Mouse (Mus musculus) R1 (cell line): ENCODE results near the gene Nsun7.

Experiments
- DNase-seq: peaks from one replicate; pipeline ENCODE4 v3.0.0-alpha.2; 2018; ENCODE audit warnings: low read depth, low spot score

The Nsun7 gene

DNA sequence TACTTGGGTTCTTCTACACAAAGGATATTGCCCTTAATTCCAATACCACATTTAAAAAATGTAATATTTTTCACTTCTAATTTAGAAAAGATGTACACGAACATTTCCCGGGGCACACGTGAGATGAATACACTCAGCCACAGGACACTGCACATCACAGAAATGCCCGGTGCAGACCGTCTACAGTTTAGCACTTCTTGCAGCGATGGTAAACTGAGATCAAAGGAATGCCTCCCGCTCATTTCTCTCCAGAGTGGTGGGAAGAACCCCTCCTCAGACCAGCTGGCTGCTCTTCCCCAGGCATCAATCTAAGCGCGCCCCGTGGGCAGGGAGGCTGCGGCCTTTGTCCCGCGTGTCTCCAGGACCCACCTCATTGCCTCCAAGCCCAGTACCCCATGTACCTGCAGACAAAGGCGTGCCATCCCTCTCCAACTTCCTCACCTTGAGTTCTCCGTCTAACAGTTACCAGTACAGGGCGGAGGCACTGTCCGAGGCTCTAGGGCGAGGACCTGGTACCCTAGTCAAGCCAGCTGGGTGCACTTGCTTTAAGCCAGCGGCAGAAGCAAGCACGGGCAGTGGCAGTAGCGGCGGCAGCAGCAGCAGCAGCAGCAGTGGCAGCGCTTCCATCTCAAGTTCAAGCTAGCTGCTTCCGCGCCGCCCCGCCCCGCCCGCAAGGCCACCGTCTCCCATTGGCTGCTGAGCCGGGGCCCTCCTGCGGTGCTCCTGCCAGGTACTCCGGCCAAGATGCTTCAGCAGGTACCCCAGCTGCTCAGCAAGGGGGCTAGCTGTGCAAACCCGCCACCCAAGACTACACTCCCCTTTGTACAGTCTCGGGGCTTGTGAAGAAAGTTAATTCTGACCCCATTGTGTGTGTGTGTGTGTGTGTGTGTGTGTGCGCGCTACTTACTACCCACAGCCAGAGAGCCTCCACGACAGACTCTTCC, 77.6 kb downstream of the Nsun7 start:
- peak; percentile 64 for DNase-seq

DNA sequence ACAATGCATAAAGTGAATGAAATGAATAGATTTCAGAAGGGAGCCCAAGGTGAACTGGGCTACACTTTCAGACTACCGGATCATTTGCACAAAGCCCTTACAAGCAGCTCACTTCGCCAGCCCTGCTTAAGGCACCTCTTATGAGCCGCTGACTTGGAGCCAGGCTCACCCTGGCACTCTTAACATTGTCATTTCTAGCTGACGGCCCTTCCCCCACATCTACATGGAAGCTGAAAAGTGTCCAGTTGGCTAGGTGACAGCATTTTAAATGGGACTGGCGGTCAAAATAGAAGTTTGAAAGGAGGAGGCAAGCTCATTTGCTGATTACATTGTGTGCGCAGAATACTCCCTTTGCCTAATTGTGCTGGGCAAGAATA, 78.3 kb downstream of the Nsun7 start:
- DNase-seq, result no peak

DNA sequence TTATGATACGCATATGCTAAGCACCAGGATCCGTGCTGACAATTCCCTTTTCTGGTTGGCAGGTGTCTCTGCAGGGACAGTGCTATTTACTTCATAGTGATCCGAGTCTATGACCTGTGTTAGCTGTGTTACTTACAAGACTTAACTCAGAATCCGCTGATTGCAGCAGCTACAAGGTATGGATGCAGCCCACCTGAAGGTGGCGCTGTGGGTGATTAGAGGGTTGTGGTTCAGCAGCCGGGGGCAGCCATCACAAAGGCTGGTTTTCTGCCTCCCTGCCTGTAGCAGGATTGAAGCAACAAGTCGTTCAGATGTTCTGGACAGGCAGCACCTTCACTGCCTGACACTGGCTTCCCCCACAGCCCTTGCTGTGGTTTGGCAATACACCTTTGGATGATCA, 78.9 kb downstream of the Nsun7 start:
- peak; percentile 81 for DNase-seq

DNA sequence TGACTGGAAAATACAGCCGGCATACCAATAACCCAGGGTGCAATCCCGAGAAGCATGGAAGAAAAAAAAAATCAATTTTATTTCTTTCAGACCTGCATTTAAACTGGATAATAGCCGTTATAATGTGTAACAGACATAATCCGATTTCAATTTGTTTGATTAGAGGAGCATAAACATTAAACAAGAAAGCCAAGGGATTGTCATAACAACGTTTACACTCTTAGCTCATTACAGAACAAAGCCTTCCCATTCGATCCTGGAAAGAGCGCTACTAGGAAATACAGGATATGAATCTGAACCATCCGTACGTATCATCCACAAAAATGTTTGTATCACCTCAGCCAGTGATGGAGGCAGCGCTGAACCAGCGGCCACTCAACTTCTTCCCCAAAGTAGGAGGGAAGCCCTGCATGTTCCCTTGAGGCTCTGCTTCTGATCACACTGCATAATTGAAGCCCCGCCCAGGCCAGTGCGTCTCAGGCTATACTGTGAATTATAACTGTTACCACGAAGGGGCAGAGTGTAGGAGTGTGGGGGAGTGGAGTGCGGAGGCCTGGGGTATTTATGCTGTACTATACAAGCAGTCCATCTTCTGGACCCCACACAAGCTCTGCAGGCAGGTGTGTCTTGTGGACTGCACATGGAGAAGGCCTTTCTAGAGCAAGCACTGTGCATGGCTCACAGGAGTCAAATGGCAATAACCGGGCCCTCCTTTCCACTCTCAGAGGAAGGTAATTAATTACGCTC, 80.8 kb downstream of the Nsun7 start:
- no peak for DNase-seq

DNA sequence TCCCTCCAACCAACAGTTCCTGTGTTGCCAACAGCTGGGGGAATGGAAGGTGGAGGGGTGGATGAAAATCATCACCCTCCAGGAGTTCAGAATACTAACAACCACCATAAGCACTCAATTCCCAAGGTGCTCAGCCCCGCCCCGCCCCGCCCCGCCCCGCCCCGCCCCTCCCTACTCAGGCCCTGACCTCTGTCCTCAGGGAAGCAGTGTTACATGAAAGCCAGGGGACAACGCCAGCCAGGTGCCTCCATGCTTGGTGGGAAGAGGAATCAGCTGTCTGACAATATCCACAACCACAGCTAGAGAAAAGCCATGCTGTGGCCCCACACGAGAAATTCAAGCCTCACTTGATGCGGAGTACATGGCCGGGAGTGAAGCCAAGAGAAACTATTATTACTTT, 82.2 kb downstream of the Nsun7 start:
- DNase-seq, result peak; percentile 60

DNA sequence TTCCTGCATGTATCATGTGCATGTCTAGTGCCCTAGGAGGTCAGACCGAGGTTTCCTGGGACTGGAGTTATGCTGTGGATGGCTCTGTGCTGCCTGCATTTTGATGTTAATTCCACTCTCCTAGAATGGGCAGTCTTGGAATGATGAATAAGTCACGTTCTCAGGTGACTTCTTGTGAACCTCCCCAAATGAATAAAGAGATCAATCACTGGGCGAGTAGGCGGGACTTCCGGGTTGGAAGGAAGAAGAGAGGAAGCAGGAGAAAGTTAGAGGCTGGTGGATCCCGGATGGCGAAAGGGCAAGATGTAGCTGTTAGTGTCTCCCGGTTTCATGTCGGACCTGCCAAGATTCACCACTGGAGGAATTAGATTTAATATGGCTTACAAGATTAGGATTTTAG, 82.6 kb downstream of the Nsun7 start:
- peak; percentile 96 for DNase-seq

DNA sequence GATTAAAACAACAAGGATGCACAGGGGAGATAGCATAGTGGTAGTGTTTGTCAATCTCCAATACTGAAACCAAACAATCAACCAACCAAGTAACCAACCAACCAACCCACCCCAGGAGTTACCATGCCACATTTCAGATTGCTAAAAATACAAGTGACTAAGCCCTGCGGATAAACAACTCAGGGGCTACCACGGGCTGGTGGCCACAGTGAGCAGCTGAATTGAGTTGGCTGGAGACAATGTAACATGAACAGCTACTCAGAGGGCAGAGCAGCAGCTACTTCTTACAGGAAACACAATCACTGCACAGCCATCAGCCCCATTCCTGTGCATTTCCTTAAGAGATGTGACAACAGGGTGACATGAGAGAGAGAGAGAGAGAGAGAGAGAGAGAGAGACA, 84.5 kb downstream of the Nsun7 start:
- DNase-seq, result no peak

DNA sequence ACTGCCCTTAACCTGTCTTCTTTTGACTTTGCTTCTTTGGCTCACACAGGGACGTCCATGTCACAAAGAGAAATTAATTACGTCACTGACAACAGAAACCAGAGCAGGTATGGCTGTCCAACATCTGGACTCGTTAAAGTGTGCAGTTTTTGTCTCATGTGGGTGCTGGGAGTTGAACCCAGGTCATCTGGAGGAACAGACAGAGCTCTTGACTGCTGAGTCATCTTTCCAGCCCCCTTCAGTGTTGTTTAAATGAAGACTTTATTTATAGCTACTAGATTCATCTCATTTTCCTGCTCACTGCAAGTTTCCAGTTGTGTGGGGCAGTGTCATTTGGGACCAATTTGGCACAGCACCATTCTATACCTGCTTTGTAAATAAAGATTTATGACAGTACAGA, 85.4 kb downstream of the Nsun7 start:
- DNase-seq, result peak; percentile 39

DNA sequence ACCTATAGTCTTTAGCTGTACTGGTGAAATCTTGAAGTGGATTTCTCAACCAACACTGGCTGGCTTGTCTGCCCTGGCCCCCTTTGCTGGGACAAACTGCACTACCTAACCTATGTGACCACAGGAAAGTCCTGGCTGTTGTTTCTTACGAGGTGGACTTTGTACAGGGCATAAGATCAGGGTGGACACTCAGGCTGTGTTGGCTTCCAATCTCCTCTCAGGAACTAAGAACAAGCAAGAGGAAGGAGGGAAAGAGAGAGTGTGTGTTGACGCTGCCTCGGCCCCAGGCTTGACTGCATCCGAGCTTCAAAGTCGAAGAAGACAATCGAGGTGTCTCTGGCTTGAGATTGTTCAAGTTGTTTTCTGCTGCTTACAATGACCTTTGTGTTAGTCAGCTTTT, 87.1 kb downstream of the Nsun7 start:
- DNase-seq, result no peak
